Comparison of ENCODE assay signal across 10 mouse cellular contexts in the genomic region with DNA sequence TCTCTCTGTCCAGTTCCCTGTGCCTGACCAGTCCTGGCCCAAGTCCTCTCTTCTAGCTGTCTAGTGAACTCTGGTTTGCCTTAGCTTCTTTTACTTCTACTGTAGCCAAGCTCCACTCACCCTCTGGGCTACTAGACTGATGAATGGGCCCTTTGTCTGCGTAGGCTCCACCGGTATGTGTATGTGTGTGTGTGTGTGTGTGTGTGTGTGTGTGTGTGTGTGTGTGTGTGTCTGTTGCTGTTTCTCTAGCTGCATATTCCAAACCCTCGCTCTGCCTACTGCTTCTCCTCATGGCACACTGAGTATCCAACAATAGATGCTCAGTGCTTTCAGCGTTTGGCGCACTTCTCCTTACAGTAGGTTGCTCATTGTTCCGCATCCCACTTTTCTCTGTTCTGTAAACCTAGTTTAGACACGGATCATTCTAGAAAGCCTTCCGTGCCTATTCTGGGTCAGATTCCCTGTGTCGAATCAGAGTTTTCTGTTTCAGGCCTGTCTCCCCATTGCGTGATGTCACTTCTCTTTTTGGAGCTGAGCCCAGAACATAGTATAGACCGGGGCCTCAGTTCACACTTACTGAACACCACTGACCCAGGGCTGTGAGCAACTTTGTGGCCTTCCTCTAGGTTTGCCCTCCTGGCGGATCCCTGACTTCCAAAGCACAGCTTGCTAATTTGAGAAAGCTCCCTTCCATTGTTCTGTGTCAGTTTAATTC. TPM values are rescaled to one million over a fixed set of nuclear protein-coding genes. Genes with fewer than 3 reads are reported as not detected.
DNase-seq lines count a peak whose midpoint lies in the region; ATAC-seq and TF ChIP-seq lines count a peak whose summit lies in the region.
"Had no signal": no experiment of that assay in that cellular context is flagged by ENCODE, and none has a peak within 500 bp of the region (broad histone marks: within the 10 kb centered on the region; RNA-seq: fewer than 3 reads in every experiment).

No protein-coding gene starts in this region.

- H3K9ac ChIP-seq in intestine, embryonic 15.5 days, result no peak overlapping the region
- no peak overlapping the region for H3K9ac ChIP-seq in intestine, embryonic 16.5 days (ENCODE audit: low read depth, low read length)
- no peak overlapping the region for H3K9ac ChIP-seq in forebrain, embryonic 15.5 days (replicated peaks)
- H3K9ac ChIP-seq: lung, embryonic 15.5 days had no signal

- H3K4me1 ChIP-seq in intestine, embryonic 15.5 days (replicated peaks), result no peaks in the 10 kb centered on the region
- H3K4me1 ChIP-seq in intestine, embryonic 16.5 days (ENCODE audit: control insufficient read depth, insufficient read depth, low read length), result peaks cover 6% of the 10 kb centered on the region; the same call in 1 of the 2 replicates
- peaks cover 6% of the 10 kb centered on the region; the same call in 1 of the 2 replicates for H3K4me1 ChIP-seq in forebrain, embryonic 15.5 days
- no peaks in the 10 kb centered on the region for H3K4me1 ChIP-seq in lung, adult 2 months (ENCODE audit: control insufficient read depth, insufficient read depth, low read length)

- intact Hi-C loops in left cerebral cortex, postnatal 4 days (cut with DNase I), result no loop called here

- no peaks in the 10 kb centered on the region for H3K27me3 ChIP-seq in intestine, embryonic 15.5 days (replicated peaks)
- no peaks in the 10 kb centered on the region for H3K27me3 ChIP-seq in intestine, embryonic 16.5 days (replicated peaks; ENCODE audit: control insufficient read depth, insufficient read depth, low read length)
- H3K27me3 ChIP-seq in forebrain, embryonic 15.5 days, result no peaks in the 10 kb centered on the region
- H3K27me3 ChIP-seq: lung, embryonic 15.5 days had no signal

- TF ChIP-seq CTCF in lung, adult 2 months (IDR thresholded peaks at IDR 0.05; ENCODE audit: insufficient read depth, low read length), result no peak

- H3K36me3 ChIP-seq in intestine, embryonic 15.5 days, result no peaks in the 10 kb centered on the region
- H3K36me3 ChIP-seq in intestine, embryonic 16.5 days (ENCODE audit: control insufficient read depth, insufficient read depth, low read length), result no peaks in the 10 kb centered on the region
- no peaks in the 10 kb centered on the region for H3K36me3 ChIP-seq in forebrain, embryonic 15.5 days
- H3K36me3 ChIP-seq: lung, embryonic 15.5 days had no signal

- peak; percentile 8 for DNase-seq in left cerebral cortex, postnatal 4 days
- DNase-seq in right cerebral cortex, adult 2 months (ENCODE audit: low spot score in 2 of 2), result peak; percentile 25 to 44
- no peak for DNase-seq in cerebellum, postnatal 25 days
- no peak for DNase-seq in lung, adult 2 months
- no peak for DNase-seq in B cell, adult 2 months
- DNase-seq: cerebellum, adult 18-20 months had no signal

- H3K4me3 ChIP-seq in intestine, embryonic 15.5 days (replicated peaks), result no peak overlapping the region
- H3K4me3 ChIP-seq in intestine, embryonic 16.5 days (ENCODE audit: low read length), result no peak overlapping the region
- no peak overlapping the region for H3K4me3 ChIP-seq in forebrain, embryonic 15.5 days
- no peak overlapping the region for H3K4me3 ChIP-seq in lung, adult 2 months (replicated peaks; ENCODE audit: extremely low read depth, low read depth, low read length)
- H3K4me3 ChIP-seq: lung, embryonic 15.5 days had no signal

- no peak for TF ChIP-seq POLR2A in lung, adult 2 months (IDR thresholded peaks at IDR 0.05; ENCODE audit: borderline replicate concordance, extremely low read depth, low read depth, low read length)

- H3K4me2 ChIP-seq in intestine, embryonic 15.5 days (replicated peaks), result no peak overlapping the region
- no peak overlapping the region for H3K4me2 ChIP-seq in intestine, embryonic 16.5 days (ENCODE audit: low read depth, low read length)
- H3K4me2 ChIP-seq in forebrain, embryonic 15.5 days (replicated peaks), result no peak overlapping the region
- H3K4me2 ChIP-seq: lung, embryonic 15.5 days had no signal

- 82% methylated on average over 12 of the region's 12 CpGs for WGBS in intestine, embryonic 15.5 days
- WGBS in intestine, embryonic 16.5 days, result 76% methylated on average over 12 of the region's 12 CpGs
- WGBS in forebrain, embryonic 15.5 days, result 33% methylated on average over 12 of the region's 12 CpGs
- WGBS in lung, adult 2 months, result 66% methylated on average over 12 of the region's 12 CpGs

- no peaks in the 10 kb centered on the region for H3K9me3 ChIP-seq in intestine, embryonic 15.5 days
- no peaks in the 10 kb centered on the region for H3K9me3 ChIP-seq in intestine, embryonic 16.5 days (ENCODE audit: control insufficient read depth, low read length)
- H3K9me3 ChIP-seq in forebrain, embryonic 15.5 days, result no peaks in the 10 kb centered on the region
- H3K9me3 ChIP-seq: lung, embryonic 15.5 days had no signal

- peak; percentile 43; the same call in 1 of the 2 replicates for ATAC-seq in intestine, embryonic 15.5 days
- no peak for ATAC-seq in intestine, embryonic 16.5 days
- ATAC-seq in forebrain, embryonic 15.5 days (replicated peaks), result peak; percentile 80

- no peak overlapping the region for H3K27ac ChIP-seq in intestine, embryonic 15.5 days
- no peak overlapping the region for H3K27ac ChIP-seq in intestine, embryonic 16.5 days (ENCODE audit: low read length)
- H3K27ac ChIP-seq in forebrain, embryonic 15.5 days (replicated peaks), result peak overlapping the region; percentile 49
- H3K27ac ChIP-seq: lung, embryonic 15.5 days had no signal

RNA-seq across cellular contexts. Expression of a gene that starts 26.5 kb away (rescaled TPM):
- 4.7 and 5.8 TPM in 2 replicates for polyA plus RNA-seq in intestine, embryonic 15.5 days (2015; fragmentation: Nextera tagmentation; extraction: Ambion mirVana)
- polyA plus RNA-seq in intestine, embryonic 16.5 days (2015; fragmentation: Nextera tagmentation; extraction: Ambion mirVana), result 4.9 and 5.7 TPM in 2 replicates
- 4.4 and 5.4 TPM in 2 replicates for polyA plus RNA-seq in forebrain, embryonic 15.5 days (2015; fragmentation: Nextera tagmentation; extraction: Ambion mirVana)
- 1 to 10 TPM; 9.0 to 9.1 TPM for total RNA-seq in left cerebral cortex, postnatal 4 days (2021)
- 5.9 and 9.0 TPM in 2 replicates for polyA plus RNA-seq in lung, adult 2 months (2012; rRNA removed)

Comparison
In these comparisons a context has a peak if more than half of its experiments do, and no peak if none do; other contexts are left out.
1. DNase-seq: peak in left cerebral cortex, postnatal 4 days (single experiment) and right cerebral cortex, adult 2 months (2 of 2); none in cerebellum, postnatal 25 days (0 of 2), lung, adult 2 months (single experiment) and B cell, adult 2 months (0 of 2).